Mouse (Mus musculus) stomach, postnatal 0 days (tissue): ENCODE measurements around the gene Catip.

Experiments
- CTCF ChIP-seq: IDR thresholded peaks from 2 replicates; pipeline ENCODE4 v1.5.1; 2016; ENCODE audit warnings: antibody characterized with exemption, low read depth, mild to moderate bottlenecking, moderate library complexity
- EP300 ChIP-seq: optimal IDR thresholded peaks from 2 replicates; pipeline ENCODE3; 2016; ENCODE audit warnings: antibody characterized with exemption

DNA sequence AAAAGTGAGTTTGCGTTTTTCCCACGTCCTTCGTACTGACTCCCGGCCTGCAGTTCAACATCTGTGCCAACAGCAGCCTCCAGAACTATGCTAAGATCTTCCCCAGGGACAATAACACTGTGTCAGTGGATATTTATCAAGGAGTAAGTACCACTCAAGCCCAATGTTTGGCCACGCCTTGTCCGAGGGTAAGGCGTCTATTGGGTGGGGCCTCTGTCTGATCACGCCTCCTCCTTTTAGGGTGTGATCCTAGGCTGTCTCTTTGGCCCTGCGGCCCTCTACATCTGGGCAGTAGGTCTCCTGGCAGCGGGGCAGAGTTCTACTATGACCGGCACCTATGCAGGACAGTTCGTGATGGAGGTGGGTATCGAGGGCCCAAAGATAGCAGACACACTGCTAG lies 21.5 kb downstream of the Catip start:
- TF ChIP-seq CTCF (no peak), EP300 (no peak)
